Mouse (Mus musculus) kidney, postnatal 10 days (tissue): ENCODE measurements around the gene Hcst.

ENCODE experiments used
- DNase-seq: peaks from one replicate; pipeline ENCODE4 v3.0.0; 2021; ENCODE audit warnings: mixed read lengths

Hcst gene

DNA sequence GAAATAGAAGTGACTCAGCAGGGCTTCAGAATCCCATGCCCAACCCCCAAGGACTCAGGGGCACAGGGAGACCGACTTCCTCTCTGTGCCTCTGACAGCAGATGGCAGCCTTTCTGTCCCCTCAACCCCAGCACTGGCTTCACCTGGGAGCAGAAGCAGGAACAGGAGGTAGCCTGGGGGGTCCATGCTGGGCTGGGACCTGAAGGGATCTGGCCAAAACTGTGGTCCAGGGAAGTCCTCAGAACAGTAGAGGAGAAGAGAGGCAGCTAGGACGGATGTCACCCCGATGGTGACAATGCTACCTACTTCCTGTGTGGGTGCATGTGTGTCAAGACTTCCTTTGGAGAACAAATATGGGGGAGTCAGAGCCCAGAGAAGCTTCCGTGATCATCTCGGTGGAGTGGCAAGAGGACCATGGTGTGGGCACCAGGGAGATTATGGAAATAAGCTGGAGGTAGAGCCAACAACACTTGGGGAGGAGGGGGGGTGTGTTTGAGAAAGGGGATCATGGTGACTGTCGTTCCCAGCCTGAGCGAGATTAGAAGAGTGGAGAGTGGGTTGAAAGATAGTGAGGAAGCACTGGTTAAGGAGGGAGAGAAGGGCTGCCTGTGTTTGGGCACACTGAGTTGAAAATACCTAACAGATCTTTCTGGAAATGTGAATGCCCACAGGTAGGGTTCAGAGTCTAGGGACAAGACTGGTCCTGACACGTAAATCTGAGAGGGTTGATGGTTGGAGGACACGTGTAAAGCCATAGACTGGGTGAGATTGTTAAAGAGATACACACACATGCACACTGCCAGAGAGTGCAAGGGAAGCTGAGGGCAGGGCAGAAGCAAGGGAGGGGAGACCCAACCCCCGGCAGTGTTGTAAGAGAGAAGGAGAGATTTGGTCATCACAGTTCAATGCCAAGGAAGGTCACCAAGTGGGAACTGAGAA lies at the start of gene Hcst:
Hcst (minus strand) TSS at position 294 of the 939 bp plus-strand sequence.
- DNase-seq, result no peak

DNA sequence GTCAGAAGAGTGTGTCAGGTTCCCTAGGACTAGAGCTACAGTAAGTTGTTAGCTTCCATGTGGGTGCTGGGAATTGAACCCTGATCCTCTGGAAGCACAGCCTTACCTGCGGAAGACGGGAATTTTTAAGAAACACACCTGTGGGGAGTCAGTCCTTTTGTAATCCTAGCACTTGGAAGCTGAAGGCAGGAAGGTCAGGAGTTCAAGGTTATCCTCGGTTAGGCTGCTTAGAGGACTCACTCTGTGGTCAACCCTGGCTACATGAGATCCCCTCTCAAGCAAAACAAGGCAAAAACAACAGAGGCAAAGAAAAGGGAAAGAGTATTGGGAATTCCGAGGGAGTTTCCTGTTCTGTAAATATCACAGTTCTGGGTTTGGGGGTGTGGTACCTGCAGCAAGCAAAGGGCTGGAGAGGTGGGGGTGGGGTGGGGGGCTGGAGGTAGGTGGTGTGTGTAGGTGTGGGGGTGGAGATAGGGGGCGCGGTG lies 45.2 kb upstream of the Hcst start:
- no peak for DNase-seq

DNA sequence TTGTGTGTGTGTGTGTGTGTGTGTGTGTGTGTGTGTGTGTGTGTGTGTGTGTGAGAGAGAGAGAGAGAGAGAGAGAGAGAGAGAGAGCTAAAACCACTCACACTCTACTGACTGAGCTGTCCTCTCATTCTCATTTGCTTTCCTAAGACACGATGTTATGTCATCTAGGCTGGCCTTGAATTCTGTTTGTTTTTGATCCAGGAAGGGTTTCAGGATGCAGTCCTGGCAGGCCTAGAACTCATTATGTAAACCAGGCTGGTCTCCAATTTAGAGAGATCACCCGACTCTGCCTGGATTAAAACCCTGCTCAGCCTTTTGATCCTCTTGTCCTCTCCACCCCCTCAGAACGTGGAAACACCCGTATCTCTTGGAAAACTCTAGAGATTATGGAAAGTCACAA lies 44.3 kb upstream of the Hcst start:
- DNase-seq, result no peak

DNA sequence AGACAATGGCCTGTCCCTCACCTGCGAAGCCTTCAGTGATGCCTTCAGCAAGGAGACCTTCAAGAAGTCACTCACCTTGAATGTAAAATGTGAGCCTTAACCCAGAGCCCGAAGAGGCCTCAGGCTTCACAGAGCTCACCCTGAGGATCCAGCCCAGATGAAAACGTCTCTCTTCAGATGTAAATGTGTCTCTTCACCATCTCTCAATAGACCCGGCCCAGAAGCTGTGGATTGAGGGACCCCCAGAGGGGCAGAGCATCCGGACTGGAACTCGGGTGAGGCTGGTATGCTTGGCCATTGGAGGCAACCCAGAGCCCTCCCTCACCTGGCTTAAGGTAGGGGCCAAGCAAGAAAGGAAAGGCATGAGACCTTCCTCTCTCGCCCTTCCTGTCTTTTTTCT lies 43.9 kb upstream of the Hcst start:
- DNase-seq, result no peak

DNA sequence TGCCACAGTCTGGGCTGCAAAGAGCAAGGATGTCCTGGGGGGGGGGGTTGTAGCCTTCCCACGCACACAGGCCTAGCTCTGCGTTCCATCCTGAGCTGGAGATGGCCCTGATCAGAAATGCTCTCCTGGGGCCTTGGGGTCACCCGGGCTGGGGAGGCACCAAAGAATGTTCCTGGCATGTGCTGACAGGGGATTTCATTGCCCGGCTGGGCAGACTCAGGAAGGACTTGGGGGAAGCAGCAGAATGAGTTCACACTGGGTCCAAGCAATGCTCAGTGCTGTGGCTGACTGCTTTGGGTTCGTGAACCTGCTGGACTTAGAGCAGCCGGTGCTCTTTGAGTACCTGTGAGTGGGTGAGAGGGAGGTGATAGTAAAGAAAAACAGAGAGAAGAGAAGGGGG lies 39.8 kb upstream of the Hcst start:
- peak; percentile 42 for DNase-seq

DNA sequence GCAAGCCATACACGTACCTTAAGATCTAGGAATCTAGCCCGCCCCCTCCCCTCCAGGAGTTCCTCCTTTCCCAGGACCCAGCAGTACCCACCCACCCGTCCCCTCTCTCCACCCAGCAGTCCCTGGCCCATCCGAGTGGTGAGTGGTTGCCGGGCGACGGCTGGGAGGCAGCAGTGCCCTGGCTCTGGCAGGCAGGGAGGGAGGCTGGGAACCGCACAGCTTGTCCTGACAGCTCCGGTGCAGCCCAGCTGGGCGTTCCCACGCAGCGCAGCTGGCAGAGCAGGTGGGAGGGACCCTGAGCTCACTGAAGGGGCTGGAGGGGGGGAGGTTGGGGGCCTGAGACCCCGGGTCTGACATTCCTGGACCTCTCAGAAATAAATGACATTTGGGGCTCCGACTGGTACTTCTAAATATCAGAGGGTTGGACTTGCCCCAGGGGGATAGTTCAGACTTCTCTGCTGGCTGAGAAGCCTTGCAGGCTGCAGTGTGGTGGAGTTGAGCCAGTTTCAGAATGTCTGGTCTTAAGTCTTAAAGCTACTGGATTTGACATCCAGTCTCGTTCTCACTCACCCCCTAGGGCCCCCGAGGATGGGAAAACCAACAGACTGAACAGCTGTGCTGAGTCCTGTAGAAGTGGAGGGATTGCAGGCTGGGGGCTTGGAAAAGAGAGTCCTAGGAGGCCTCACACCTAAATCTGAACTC lies 38.1 kb upstream of the Hcst start, which contains the start of the genes Kirrel2 and Nphs1:
Kirrel2 (minus strand) TSS at position 62 of the 702 bp plus-strand sequence.
Nphs1 (plus strand) TSS at position 687 of the 702 bp plus-strand sequence.
- DNase-seq, result peak; percentile 35

DNA sequence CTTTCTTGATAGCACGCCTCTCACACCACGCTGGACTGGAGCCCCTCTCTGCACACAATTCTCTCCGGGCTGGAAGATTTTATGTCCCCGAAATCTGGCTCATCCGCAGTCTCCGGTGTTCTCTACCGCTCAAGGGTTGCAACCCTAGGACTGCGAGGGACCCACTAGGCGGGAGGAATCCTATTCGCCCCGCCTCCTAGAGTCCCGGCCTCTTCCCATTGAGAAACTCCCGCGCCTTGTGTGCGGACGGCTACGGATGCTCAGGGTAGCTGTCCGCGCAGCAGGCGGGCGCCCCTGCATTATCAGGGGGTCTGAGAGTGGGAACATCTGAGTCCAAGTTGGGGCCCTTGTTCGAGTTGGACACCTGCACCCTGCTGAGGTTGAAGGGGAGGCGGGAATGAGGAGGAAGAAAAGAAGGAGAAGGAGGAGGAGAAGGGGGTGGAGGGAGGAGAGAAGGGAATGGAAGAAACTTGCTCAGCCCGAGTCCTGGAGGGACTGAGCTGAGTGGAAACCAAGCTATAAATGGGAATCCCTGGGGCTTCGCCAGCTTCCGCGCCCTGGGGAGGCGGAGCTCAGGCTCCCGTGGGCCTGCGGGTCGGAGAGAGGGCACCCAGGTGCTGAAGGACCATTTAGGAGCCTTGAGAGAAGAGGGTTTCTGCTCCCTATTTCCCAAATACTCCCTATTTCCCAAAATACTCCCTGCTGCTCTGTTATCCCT lies 37.4 kb upstream of the Hcst start:
- no peak for DNase-seq

DNA sequence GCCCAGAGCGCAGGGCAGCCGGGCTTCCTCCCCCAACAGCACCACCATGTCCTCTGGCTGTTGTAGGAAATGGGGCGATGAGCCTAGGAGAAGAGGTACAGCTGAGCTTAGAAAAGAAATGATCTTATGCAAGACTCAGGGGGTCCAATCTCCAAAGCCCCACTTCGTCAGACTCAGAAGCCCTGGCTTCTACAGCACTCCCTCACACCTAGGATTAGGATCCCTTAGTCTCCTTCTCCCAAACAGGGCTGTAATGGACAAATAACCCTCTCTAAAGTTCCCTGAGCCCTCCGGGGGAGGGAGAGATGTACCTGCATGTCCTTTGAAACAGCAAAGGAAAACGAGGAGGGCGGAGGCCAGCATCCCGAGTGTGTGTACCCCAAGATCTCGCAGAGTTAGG lies 36.8 kb upstream of the Hcst start:
- no peak for DNase-seq

DNA sequence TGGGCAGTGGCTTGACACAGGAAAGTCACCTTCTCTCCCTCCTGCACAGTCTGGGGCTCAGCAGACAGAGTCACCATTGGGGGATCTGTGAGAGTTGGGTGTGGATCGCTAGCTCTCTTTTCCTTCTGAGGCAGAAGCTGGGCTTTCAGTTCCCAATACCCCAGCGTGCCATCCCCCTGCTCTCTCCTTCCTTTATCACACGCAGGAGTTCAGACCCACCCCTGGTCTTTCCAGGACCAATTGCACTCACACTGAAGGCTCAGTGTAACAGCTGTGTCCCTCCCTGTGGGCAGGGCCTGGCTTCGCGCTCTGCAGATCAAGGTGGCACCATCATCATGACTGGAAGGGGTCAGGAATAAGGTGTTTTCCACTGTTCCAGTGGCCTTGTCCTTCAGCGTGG lies 34.6 kb upstream of the Hcst start:
- no peak for DNase-seq

DNA sequence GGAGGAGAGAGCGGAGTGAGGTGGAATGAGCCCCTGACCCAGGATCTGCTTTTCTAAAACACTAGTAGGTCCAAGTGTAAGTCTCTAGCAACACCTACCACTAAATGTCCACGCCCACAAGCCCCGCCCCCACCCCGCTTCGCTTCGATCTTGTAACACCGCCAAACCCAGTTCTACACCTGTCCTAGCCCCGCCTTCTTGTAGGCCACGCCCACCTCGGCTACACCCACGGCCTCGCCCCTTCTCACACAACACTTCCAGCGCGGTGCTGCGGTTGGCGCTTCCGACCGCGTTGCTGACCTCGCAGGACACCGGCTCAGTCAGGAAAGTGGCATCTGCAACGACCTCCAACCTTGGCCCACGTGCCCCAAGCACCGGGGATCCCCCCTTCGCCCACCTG lies 34.1 kb upstream of the Hcst start:
- peak; percentile 74 for DNase-seq

DNA sequence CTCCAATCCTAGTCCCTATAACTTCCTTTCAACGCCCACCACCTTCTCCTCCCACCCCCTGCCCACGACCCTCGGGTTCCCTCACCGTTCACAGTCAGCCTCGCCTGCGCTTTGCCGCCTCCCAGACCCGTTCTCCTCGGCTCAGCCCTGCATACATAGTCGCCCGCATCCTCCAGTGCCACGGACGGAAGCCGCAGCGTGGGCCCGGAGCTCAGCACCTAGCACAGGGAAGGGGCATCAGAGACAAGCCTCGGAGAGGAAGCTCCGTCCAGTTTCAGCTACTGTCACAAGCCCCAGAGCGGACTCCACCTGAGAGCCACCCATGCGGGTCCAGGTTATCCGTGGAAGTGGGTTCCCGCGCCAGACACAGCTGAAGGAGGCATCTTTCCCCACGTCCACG lies 33.7 kb upstream of the Hcst start:
- DNase-seq, result no peak

DNA sequence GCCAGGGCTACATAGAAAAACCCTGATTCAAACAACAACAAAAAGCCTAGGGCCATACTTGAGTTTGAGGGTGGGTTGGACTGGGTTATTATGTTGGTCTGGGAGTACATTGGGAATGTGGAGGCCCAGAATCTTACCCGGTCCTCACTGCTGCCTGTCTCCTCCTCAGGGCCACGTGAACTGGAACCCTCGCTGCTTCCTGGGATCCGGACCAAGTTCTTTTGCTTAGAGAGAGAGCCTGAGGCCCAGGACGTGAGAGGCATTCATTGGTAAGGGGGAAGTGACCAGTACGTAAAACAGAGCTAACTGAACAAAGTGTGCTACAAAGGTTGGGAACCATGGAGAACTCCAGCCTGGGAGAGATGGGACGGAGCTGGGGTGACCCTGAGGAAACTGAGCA lies 30.6 kb upstream of the Hcst start:
- DNase-seq, result no peak

DNA sequence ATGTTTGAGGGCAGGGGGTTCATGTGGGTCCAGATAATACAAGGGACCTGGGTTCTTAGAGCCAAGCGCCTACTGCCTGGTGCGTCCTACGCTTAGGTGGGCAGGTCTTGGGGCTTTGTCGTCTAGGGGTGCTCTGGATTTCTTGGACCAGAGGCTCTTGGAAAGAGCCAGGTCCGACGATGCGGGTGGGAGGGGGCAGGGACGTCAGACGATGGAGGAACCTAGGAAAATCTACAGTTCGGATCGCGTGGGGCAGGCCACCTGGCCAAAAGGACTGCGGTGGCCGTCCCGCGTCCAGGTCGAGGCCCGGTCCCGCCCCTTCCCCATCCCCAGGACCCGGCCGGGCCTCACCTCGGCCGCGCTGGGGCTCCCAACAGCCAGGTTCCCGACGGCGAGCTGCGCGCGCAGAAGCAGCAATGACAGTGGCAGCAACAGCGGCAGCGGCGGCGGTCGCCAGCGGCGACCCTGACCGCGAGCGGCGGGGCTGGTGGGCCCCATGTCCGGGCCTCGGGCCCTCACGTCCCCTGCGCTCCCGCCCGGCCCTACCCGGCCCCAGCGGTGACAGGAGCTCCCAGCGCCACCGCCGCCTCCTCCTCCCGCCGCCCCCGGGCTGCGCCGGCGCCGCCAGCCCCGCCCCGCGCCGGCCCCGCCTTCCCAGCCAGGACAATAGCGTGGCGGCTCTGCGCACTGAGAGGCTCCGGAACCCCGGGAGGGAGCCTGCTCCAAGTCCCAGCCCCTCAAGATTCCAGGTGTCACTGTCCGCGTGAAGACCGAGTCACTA lies 25.5 kb upstream of the Hcst start, which contains the start of gene Aplp1:
Aplp1 (minus strand) TSS at position 565 of the 781 bp plus-strand sequence.
- peak; percentile 76 for DNase-seq

DNA sequence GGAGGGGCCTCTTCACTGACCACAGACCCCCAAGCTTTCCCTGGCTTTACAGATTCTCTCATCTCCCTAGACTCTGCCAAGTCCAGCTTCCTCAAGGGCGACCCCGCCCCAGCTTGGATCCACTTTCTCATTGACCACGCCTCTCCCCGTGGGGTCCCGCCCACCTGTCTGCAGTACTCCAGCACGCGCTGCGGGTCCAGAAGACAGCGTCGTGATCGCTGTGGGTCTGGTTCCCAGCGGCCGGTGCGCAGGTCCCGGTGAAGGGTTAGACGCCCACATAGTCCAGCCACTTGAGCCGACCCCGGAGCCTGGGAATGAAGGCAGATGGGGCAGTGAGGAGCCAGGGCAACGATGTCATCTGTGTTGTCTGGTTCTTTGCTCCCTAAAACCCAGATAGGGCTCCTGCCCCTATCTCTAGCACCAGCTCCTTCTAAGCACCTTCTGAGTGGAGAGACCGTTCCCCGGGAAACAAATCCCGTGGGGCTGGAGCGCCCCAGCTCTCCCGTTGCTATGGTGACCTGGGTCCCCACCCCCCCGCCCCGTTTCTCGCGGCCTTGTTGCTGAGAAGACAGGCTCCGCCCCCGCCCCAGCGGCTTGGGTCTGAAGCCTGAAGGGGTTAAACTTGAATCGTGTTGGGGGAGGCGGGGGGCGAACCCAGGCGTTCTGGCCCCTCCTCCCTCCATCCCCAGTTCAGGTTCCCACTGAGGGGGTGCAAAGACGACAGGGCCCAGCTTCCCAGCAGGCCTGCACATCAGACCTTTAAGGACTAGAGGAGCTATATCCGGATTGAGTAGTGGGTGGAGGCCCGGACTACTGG lies 24.7 kb upstream of the Hcst start:
- peak; percentile 68 for DNase-seq

DNA sequence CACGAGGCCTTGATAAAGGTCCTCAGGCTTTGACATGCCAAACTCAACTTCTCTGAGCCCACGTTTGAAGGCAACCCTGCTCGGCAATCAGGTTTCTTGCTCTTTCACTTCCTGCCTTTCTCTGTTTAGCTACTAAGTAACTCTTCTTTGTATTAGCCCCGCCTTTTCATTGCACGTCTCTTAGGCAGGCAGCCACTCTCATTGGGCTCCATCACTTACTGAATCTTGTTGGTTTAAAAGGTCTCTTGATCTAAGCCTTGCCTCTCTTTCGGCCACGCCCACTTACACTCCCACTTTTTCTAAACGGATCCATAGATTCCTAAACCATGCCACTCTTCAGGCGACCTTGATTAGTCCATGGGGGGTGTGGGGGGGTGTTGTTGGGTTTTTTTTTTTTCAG lies 24.0 kb upstream of the Hcst start:
- no peak for DNase-seq

DNA sequence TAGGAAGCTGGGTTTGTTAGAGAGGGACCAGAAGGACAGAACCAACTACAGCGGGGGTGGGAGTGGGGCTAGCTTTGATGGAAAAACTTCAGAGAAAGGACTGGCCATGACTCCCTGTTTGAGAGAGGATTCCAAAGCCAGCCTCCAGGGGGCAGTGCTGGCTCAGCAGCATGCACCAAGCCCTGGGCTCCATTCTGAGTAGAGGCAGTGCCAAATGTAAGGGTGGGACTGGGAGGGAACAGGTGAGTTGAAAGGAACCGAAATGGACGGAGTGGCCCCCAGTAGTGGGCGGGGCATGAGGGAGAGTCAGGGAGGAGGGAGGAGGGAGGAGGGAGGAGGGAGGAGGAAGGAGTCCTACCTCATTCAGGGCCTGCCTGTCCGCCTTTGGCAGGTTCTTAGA lies 21.0 kb upstream of the Hcst start:
- DNase-seq, result peak; percentile 75

DNA sequence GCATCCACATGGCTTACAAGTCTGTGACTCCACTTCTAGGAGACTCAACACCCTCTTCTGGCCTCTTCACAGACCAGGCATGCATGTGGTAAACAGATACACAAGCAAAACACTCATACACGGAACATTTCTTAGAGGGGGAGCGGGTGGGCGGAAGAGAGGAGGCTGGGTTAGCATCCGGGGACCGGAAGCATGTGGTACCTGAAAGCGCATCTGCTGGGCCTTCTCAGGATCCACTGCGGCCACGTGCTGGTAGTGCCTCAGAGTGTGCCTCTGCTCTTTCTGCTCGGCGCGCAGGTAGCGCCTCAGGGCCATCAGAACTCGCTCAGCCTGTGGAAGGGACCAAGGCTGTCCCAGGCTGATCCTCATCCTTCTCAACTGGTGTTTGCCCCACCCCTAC lies 20.1 kb upstream of the Hcst start:
- DNase-seq, result no peak

DNA sequence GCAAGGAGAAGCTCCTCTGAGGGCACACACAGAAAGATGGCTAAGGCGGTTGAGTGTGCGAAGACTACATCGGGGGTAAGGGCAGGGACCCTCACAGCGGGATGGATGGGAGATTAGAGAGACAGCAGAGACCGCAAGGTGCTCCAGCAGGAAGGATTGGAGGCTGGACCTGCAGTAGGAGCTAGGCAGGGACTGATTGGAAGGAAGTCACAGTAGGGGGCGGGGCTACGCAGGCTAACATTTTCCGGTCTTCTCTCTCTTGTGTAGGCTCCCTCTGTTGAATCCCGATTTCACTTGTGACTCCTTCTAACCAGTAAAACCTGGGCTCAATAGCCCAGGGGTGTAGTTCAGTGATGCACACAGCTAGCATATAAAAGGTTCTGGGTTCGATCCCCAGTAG lies 17.2 kb upstream of the Hcst start:
- DNase-seq, result no peak

DNA sequence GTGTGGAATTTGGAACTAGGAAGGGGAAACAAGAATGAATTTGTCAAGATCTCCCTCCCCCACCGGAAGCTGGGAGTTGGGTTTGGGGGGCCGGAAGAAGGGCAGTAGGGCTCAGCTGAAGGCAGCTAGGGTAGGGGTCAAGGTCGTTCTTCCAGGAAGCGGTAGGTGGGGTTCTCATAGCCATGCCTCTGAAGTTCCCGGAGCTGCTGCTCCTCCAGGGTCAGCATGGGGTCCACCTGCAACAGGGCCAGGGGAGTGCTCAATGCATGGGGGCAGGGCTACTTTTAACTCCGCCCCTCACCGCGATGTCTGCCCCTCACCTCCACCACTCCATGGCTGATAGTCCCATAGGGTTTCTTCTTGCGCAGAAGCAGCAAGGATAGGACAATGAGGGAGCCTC lies 15.5 kb upstream of the Hcst start:
- DNase-seq, result no peak

DNA sequence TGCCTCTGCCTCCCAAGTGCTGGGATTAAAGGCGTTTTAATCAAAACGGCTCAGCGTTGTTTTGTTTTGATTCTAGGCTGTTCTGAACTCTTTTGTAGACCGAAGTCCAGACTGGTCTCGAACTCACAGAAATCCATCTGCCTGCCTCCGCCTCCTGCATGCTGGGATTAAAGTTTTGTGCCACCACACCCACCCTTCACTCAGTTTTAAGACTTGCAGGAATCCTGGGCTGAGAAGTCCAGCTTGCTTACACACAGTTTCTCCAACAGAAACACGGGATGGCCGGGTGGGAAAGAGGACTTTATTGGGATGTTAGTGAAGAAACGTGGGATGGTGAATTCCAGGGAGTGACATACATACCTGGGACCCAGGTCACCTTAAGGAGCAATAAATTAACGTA lies 15.0 kb upstream of the Hcst start:
- no peak for DNase-seq

DNA sequence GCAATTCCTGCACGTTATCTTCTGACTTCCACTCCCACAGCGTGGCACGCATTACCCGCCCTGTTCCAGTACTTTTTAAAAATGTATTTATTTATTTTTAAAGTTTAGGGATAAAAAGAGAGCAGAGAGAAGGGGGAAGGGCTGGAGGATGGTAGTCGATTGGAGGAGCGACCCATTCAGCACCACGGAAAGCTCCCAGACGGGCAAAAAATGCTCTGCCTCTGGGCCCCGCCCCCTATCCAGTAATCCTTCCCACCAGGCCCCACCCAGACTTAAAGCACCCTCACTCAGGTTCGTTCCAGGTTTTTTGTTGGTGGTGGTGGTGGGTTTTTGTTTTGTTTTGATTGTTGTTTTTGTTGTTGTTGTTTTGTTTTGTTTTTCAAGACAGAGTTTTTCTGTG lies 14.6 kb upstream of the Hcst start:
- peak; percentile 86 for DNase-seq
